In the genomic region with DNA sequence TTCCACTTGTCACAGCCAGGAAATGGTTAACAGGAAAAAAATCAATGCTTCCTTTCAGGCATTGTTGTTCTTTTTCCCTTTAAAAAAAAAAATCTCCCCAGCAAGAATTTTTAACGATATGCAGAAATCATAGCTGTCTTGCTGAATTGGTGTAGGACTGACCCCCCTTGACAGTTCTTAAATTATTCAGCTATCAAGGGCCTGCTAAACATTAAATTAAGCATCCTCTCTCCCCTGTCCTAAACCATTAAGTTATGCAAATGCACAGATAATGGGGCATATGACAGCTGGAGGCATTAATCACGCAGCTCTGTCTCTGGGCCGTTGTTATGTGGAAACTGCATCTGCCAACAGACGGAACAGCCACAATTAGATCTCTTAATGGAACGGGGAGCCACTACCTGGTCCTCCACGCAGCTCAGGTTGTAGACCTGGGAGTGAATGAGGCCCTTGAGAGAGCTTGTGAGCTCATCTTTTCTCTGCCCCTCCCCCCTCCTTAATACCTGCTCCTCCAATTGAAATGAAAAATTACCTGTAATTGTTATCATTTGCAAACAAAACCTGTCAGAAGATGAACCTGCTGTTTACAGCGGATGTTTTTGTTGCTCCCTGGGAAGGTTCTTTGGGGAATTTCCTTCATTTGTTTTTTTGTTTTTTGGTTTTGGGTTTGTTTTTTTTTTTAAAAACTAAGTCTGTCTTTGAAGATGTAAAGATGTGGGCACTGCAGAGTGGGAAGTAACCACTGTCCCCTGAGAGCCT, we compare ENCODE assay signal across 8 mouse cellular contexts.
DNase-seq lines count a peak whose midpoint lies in the region; ATAC-seq lines count a peak whose summit lies in the region.

No protein-coding gene starts in this region.

- ATAC-seq in CD4-positive, CD25-positive, alpha-beta regulatory T cell, adult 4 months: no peak

- DNase-seq in cerebellum, adult 9-10 months: peak; percentile 8
- no peak for DNase-seq in cerebellum, postnatal 36 days
- DNase-seq in right cerebral cortex, adult 18-20 months: peak; percentile 15
- no peak for DNase-seq in right cerebral cortex, postnatal 25 days
- DNase-seq in kidney, postnatal 10 days: peak; percentile 43
- peak; percentile 86 for DNase-seq in retina, embryonic 14.5 days (ENCODE audit: low spot score)
- no peak for DNase-seq in adrenal gland, postnatal 4 days (ENCODE audit: low spot score in 2 of 2)

Comparison
In these comparisons a context has a peak if more than half of its experiments do, and no peak if none do; other contexts are left out.
1. DNase-seq: peak in cerebellum, adult 9-10 months (single experiment), right cerebral cortex, adult 18-20 months (single experiment), kidney, postnatal 10 days (single experiment) and retina, embryonic 14.5 days (single experiment); none in cerebellum, postnatal 36 days (0 of 2), right cerebral cortex, postnatal 25 days (single experiment) and adrenal gland, postnatal 4 days (0 of 2).